Comparison of ENCODE assay signal across 8 mouse cellular contexts in the genomic region with DNA sequence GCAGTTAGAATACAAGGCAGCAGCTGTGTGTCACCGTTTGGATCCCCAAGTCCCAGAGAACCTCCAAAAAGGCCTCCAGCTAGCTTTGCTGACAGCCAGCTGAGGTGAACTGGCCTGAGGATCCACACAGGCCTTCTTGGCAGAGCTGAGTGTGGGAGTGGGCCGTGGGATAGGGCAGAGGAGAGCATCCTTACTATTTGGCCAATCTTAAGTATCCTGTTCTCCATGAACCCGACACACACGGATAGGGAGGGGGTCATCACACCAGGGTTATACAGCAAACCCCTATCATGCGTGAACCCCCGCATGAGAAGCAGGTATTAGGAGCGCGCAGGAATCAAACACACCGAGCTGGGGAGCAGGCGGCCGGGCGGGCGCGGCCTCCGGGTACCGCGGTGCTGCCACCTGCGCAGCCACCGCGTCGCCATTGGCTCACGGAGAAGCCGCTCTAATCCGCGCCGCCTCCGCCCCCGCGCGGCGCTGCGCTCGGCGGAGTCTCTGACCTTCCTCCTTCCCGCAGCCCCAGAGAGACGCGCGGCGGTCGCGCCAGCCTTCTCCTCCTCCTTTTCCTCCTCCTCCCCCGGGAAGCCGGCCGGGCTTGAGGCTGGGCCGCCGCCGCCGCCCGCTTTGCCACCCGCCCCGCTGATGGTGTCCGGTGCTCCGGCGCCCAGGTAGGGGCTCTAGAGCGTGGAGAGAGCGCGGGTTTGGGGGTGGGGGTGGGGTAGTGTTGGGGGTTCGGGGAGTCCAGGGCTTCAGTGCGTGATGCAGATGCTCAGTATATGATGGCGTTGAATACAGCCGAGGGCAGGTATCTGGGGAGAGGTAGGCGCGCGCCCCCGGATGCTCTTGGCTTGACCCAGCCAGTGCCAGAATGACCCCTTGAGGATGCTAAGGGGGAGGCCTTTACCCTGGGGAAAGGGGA. TPM values are rescaled to one million over a fixed set of nuclear protein-coding genes. Genes with fewer than 3 reads are reported as not detected.
DNase-seq lines count a peak whose midpoint lies in the region; ATAC-seq lines count a peak whose summit lies in the region.

A gene (plus strand): TSS at position 421 of the 922 bp plus-strand sequence.

- no peak within 1 kb of the TSS for H3K9ac ChIP-seq in liver, embryonic 16.5 days (ENCODE audit: low read depth, low read length)

- H3K27ac ChIP-seq in liver, embryonic 16.5 days (ENCODE audit: low read length): no peak within 1 kb of the TSS

- H3K36me3 ChIP-seq in liver, embryonic 16.5 days (ENCODE audit: control insufficient read depth, insufficient read depth): no peaks in the 10 kb centered on the region

- ATAC-seq in liver, embryonic 16.5 days (ENCODE audit: low read depth): peak; percentile 9; the same call in 1 of the 2 replicates

- H3K4me2 ChIP-seq in liver, embryonic 16.5 days (ENCODE audit: low read depth, low read length): peak within 1 kb of the TSS; percentile 46

- peak; percentile 40 for DNase-seq in kidney, adult 18-20 months
- no peak for DNase-seq in kidney, adult 11 months
- DNase-seq in cerebellum, adult 18-20 months: peak; percentile 90 to 94
- DNase-seq in forelimb bud, embryonic 11.5 days (ENCODE audit: low read depth, low spot score): peak; percentile 46
- peak; percentile 19 to 66 for DNase-seq in kidney, postnatal 36 days
- peak; percentile 75 for DNase-seq in retina, postnatal 7 days (ENCODE audit: low read depth, low spot score)
- DNase-seq in urinary bladder, adult 2 months (ENCODE audit: low spot score): no peak

- WGBS in liver, embryonic 16.5 days (ENCODE audit: insufficient replicate concordance): 3% methylated on average over 63 of the region's 65 CpGs

- H3K9me3 ChIP-seq in liver, embryonic 16.5 days (replicated peaks; ENCODE audit: control insufficient read depth, low read length): no peaks in the 10 kb centered on the region

- peaks cover 5% of the 10 kb centered on the region for H3K4me1 ChIP-seq in liver, embryonic 16.5 days (ENCODE audit: control insufficient read depth, low read depth, low read length)

- H3K27me3 ChIP-seq in liver, embryonic 16.5 days (ENCODE audit: control insufficient read depth, insufficient read depth, low read depth, low read length): peaks cover 38% of the 10 kb centered on the region

- H3K4me3 ChIP-seq in liver, embryonic 16.5 days (ENCODE audit: low read depth, low read length): peak within 1 kb of the TSS; percentile 42

RNA-seq across cellular contexts. Expression of the gene that starts here (rescaled TPM):
- polyA plus RNA-seq in liver, embryonic 16.5 days (2015; fragmentation: Nextera tagmentation; extraction: Ambion mirVana): 0.22 and 0.26 TPM in 2 replicates
- 0.67 and 0.96 TPM in 2 replicates for polyA plus RNA-seq in urinary bladder, adult 2 months (2012; rRNA removed)

Comparison
In these comparisons a context has a peak if more than half of its experiments do, and no peak if none do; other contexts are left out.
1. DNase-seq: peak in kidney, adult 18-20 months (single experiment), cerebellum, adult 18-20 months (2 of 2), forelimb bud, embryonic 11.5 days (single experiment), kidney, postnatal 36 days (2 of 2) and retina, postnatal 7 days (single experiment); none in kidney, adult 11 months (single experiment) and urinary bladder, adult 2 months (single experiment).
2. Peak in ATAC-seq, H3K4me3 ChIP-seq and H3K4me2 ChIP-seq in liver, embryonic 16.5 days; RNA of the gene not detected or under 1 TPM.